Mouse (Mus musculus): ENCODE measurements around the gene Reln. TPM values are rescaled to one million over a fixed set of nuclear protein-coding genes. Genes with fewer than 3 reads are reported as not detected.

Reln gene
- polyA plus RNA-seq, 1 experiment from 2014 or later, result 36.0 TPM

DNA sequence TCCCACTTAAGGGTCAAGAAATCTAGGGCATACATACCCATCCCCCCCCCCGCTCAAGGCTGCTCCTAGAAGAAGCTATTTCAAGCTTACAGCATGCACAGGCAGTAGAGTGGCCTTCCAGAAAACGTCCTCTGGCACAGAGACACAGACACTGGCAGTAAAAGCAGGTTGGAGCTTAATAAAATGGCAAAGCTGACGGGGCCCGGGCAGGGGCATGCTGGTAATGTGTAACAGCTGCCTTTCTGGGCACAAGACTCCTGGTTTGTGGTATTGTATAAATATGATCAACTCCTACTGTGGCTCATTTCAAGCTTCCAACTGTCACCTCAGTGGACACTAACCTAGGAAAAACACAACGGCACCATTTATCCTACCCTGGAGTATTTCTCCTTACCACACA lies 42.2 kb downstream of the Reln start:
- H3K4me1 ChIP-seq, result peaks cover 6% of the 10 kb centered on the region; the same call in 1 of the 2 replicates
- no peaks in the 10 kb centered on the region for H3K27me3 ChIP-seq (replicated peaks)
- WGBS, result 76% methylated on average over 5 of the region's 5 CpGs
- no peak for ATAC-seq (ENCODE audit: low FRiP score, low read depth)
- no peaks in the 10 kb centered on the region for H3K36me3 ChIP-seq
- no peaks in the 10 kb centered on the region for H3K9me3 ChIP-seq
- H3K4me2 ChIP-seq (replicated peaks), result no peak overlapping the region
- H3K27ac ChIP-seq, result no peak overlapping the region
- H3K9ac ChIP-seq, result no peak overlapping the region
- no peak overlapping the region for H3K4me3 ChIP-seq

DNA sequence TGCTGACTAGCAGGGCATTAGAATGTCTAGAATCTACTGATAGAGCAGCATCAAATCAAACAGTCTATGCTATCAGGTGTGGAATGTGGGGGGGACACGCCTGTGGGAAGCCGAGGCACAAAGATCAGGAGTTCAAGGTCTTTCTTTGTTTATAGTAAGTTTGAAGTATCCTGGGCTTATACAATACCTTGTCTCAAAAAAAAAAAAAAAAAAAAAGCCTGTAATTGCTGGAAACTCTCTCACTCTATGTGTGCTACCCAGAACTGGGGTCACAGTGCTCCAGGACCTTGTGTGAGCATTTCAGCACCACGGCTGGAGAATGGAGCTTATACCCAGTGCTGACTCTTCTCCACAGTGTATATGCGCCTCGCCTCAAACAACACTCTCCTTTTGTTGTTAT lies 43.7 kb downstream of the Reln start:
- ATAC-seq (ENCODE audit: low FRiP score, low read depth), result no peak
- no peaks in the 10 kb centered on the region for H3K27me3 ChIP-seq (replicated peaks)
- H3K4me2 ChIP-seq (replicated peaks), result no peak overlapping the region
- no peaks in the 10 kb centered on the region for H3K9me3 ChIP-seq
- no peak overlapping the region for H3K27ac ChIP-seq
- no peak overlapping the region for H3K9ac ChIP-seq
- no peak overlapping the region for H3K4me3 ChIP-seq
- 89% methylated on average over 5 of the region's 5 CpGs for WGBS
- H3K4me1 ChIP-seq, result peaks cover 6% of the 10 kb centered on the region; the same call in 1 of the 2 replicates
- no peaks in the 10 kb centered on the region for H3K36me3 ChIP-seq

DNA sequence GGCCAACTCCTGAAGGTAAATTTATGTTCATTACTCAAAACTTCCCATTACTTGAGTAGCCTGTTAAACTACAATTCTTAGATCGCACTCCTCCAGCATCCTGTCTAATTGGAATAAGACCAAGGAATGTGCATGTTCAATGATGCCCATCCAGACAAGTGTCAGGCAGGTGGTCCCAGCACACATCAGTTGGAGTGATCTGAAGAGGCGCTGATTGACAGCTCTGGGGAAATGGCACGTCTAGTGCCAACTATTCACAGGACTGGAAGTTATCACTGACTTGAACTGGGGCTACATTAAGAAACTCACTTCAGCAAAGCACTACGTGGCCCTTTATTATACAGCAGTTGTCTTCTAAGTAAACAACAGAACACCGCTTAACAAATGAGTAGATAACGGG lies 44.5 kb downstream of the Reln start:
- H3K9me3 ChIP-seq, result no peaks in the 10 kb centered on the region
- no peaks in the 10 kb centered on the region for H3K36me3 ChIP-seq
- peaks cover 6% of the 10 kb centered on the region; the same call in 1 of the 2 replicates for H3K4me1 ChIP-seq
- no peak for ATAC-seq (ENCODE audit: low FRiP score, low read depth)
- H3K4me2 ChIP-seq (replicated peaks), result no peak overlapping the region
- no peak overlapping the region for H3K27ac ChIP-seq
- no peaks in the 10 kb centered on the region for H3K27me3 ChIP-seq (replicated peaks)
- H3K4me3 ChIP-seq, result no peak overlapping the region
- 89% methylated on average over 6 of the region's 6 CpGs for WGBS
- H3K9ac ChIP-seq, result no peak overlapping the region

- Histone ChIP-seq H3K9me3 (no peaks in the 10 kb centered on the region), H3K27ac (no peak overlapping the region), H3K36me3 (no peaks in the 10 kb centered on the region), H3K4me2 (replicated peaks) (no peak overlapping the region), H3K27me3 (replicated peaks) (no peaks in the 10 kb centered on the region), H3K9ac (no peak overlapping the region), H3K4me1 (no peaks in the 10 kb centered on the region), H3K4me3 (no peak overlapping the region)
- 71% methylated on average over 6 of the region's 6 CpGs for whole genome bisulfite sequencing
- peak; percentile 65; the same call in 1 of the 2 replicates for ATAC-seq (ENCODE audit: low FRiP score, low read depth)
Observed at GRCm38 (mm10) chr5:22295161-22295560, 49.3 kb downstream of the Reln start.

DNA sequence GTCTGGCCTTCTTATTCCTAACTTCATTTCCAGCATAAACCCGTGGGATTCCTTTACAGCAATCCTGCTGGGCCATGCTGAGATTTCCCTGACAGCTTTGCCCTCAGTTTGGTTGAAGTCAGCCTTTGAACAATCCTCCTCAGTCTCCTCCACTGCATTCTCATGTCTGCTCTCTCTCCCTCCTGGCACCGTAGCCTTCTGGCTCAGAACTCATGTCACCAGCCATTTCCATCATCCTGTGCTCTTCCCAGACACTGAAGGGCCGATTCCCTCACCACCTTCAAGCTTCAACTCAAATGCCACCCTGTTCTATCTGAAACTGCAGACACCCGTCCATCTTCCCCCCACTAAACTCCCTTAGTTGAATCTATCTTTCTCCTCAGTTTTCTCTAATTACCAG lies 53.1 kb downstream of the Reln start:
- H3K27me3 ChIP-seq (replicated peaks), result no peaks in the 10 kb centered on the region
- H3K9me3 ChIP-seq, result no peaks in the 10 kb centered on the region
- no peak overlapping the region for H3K9ac ChIP-seq
- H3K4me1 ChIP-seq, result no peaks in the 10 kb centered on the region
- H3K4me3 ChIP-seq, result no peak overlapping the region
- no peak for ATAC-seq (ENCODE audit: low FRiP score, low read depth)
- no peak overlapping the region for H3K27ac ChIP-seq
- no peaks in the 10 kb centered on the region for H3K36me3 ChIP-seq
- H3K4me2 ChIP-seq (replicated peaks), result no peak overlapping the region
- 80% methylated on average over 4 of the region's 4 CpGs for WGBS

DNA sequence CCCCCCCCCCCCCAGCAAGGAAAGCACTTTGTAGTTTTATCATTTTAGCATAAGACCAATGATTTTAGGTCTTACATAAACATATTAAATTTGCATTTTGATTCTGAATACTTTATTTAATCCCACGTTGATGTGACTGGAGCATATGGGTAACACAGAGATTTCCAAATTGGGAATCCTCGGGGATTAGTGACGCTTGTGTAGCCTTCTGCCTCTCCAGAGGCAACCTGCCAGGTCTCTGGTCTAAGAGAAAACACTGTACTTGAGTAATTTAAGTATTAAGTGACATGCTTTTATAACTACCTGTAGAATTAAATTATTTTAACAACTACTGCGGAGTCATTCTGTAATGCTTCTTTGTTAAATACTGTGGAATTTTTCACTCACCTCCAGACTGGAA lies 59.1 kb downstream of the Reln start:
- WGBS, result 93% methylated on average over 4 of the region's 4 CpGs
- no peak for ATAC-seq (ENCODE audit: low FRiP score, low read depth)
- H3K27ac ChIP-seq, result no peak overlapping the region

GRCm38 (mm10) chr5:22282141-22282665 lies 62.3 kb downstream of the Reln start:
- H3K27me3 ChIP-seq (replicated peaks), result no peaks in the 10 kb centered on the region
- H3K4me2 ChIP-seq (replicated peaks), result no peak overlapping the region
- H3K36me3 ChIP-seq, result no peaks in the 10 kb centered on the region
- WGBS, result 43% methylated on average over 7 of the region's 7 CpGs
- no peaks in the 10 kb centered on the region for H3K4me1 ChIP-seq
- no peak overlapping the region for H3K27ac ChIP-seq
- no peak overlapping the region for H3K9ac ChIP-seq
- no peaks in the 10 kb centered on the region for H3K9me3 ChIP-seq
- H3K4me3 ChIP-seq, result no peak overlapping the region
- no peak for ATAC-seq (ENCODE audit: low FRiP score, low read depth)

More for the DNA sequence above, 59.1 kb downstream of the Reln start:
- no peak overlapping the region for H3K9ac ChIP-seq
- H3K9me3 ChIP-seq, result no peaks in the 10 kb centered on the region
- H3K27me3 ChIP-seq (replicated peaks), result no peaks in the 10 kb centered on the region
- no peaks in the 10 kb centered on the region for H3K4me1 ChIP-seq
- no peak overlapping the region for H3K4me3 ChIP-seq
- no peak overlapping the region for H3K4me2 ChIP-seq (replicated peaks)
- no peaks in the 10 kb centered on the region for H3K36me3 ChIP-seq

GRCm38 (mm10) chr5:22280534-22281164 lies 63.9 kb downstream of the Reln start:
- Histone ChIP-seq H3K4me1 (no peaks in the 10 kb centered on the region), H3K9me3 (no peaks in the 10 kb centered on the region), H3K4me3 (no peak overlapping the region), H3K27me3 (replicated peaks) (no peaks in the 10 kb centered on the region), H3K27ac (no peak overlapping the region), H3K4me2 (replicated peaks) (no peak overlapping the region), H3K9ac (no peak overlapping the region), H3K36me3 (no peaks in the 10 kb centered on the region)
- 71% methylated on average over 2 of the region's 2 CpGs for WGBS
- no peak for ATAC-seq (ENCODE audit: low FRiP score, low read depth)

DNA sequence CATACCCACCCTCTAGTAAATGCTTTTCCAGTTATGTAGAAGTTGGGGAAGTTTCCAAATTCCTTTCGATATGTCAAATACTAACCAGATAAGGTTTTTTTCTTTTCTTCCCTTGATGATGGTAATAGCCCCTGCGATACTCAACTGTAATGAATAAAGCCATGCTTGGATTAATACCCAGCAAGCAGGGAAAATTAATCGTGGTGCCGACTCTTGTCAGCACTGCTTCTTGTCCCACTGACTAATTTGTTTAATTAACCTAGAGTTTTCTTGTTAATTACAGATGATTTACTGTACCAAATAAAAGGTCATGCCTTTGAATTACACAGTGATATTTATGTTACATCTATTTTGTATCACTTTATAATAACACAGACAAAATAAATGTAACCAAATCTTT lies 65.3 kb downstream of the Reln start:
- Histone ChIP-seq H3K9ac (no peak overlapping the region), H3K4me1 (no peaks in the 10 kb centered on the region), H3K4me2 (replicated peaks) (no peak overlapping the region), H3K36me3 (no peaks in the 10 kb centered on the region), H3K4me3 (no peak overlapping the region), H3K9me3 (no peaks in the 10 kb centered on the region), H3K27me3 (replicated peaks) (no peaks in the 10 kb centered on the region), H3K27ac (no peak overlapping the region)
- ATAC-seq (ENCODE audit: low FRiP score, low read depth), result no peak
- 87% methylated on average over 4 of the region's 4 CpGs for WGBS

- WGBS, result 91% methylated on average over 4 of the region's 4 CpGs
- H3K4me3 ChIP-seq, result no peak overlapping the region
- H3K27ac ChIP-seq, result no peak overlapping the region
- ATAC-seq (ENCODE audit: low FRiP score, low read depth), result no peak
- no peak overlapping the region for H3K9ac ChIP-seq
- H3K4me1 ChIP-seq, result no peaks in the 10 kb centered on the region
- no peaks in the 10 kb centered on the region for H3K9me3 ChIP-seq
- no peaks in the 10 kb centered on the region for H3K27me3 ChIP-seq (replicated peaks)
- H3K36me3 ChIP-seq, result no peaks in the 10 kb centered on the region
- no peak overlapping the region for H3K4me2 ChIP-seq (replicated peaks)
Observed at GRCm38 (mm10) chr5:22274134-22274533, 70.4 kb downstream of the Reln start.

- no peak for ATAC-seq (ENCODE audit: low FRiP score, low read depth)
- H3K27ac ChIP-seq, result no peak overlapping the region
- H3K4me3 ChIP-seq, result no peak overlapping the region
- H3K27me3 ChIP-seq (replicated peaks), result no peaks in the 10 kb centered on the region
- no peaks in the 10 kb centered on the region for H3K4me1 ChIP-seq
- H3K9ac ChIP-seq, result no peak overlapping the region
- 83% methylated on average over 6 of the region's 6 CpGs for WGBS
- no peaks in the 10 kb centered on the region for H3K9me3 ChIP-seq
- no peaks in the 10 kb centered on the region for H3K36me3 ChIP-seq
- no peak overlapping the region for H3K4me2 ChIP-seq (replicated peaks)
Observed at GRCm38 (mm10) chr5:22266489-22267301, 77.8 kb downstream of the Reln start.

DNA sequence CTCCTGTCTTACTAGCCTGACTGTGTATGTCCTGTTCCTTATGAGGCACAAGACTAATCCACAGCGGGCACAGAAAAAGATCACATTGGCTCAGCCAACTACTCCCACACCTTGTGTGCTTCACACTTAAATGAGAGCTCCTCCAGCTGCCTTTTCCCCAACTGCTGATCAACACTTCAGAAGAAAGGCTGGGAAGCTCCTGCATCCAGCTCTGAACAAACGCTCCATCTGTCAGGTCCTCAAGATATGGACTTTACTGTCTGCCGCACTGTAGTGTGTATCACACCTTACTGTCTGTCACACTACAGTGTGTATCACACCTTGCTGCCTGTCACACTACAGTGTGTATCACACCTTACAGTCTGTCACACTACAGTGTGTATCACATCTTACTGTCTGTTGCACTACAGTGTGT lies 82.1 kb downstream of the Reln start:
- H3K4me3 ChIP-seq, result no peak overlapping the region
- WGBS, result 86% methylated on average over 3 of the region's 3 CpGs
- no peak for ATAC-seq (ENCODE audit: low FRiP score, low read depth)

More for the DNA sequence above, 82.1 kb downstream of the Reln start:
- H3K9ac ChIP-seq, result no peak overlapping the region
- H3K27ac ChIP-seq, result no peak overlapping the region
- no peaks in the 10 kb centered on the region for H3K4me1 ChIP-seq
- H3K27me3 ChIP-seq (replicated peaks), result no peaks in the 10 kb centered on the region
- no peaks in the 10 kb centered on the region for H3K36me3 ChIP-seq
- H3K9me3 ChIP-seq, result no peaks in the 10 kb centered on the region
- H3K4me2 ChIP-seq (replicated peaks), result no peak overlapping the region

Measured in neural tube, embryonic 12.5 days (tissue).